Mouse (Mus musculus) liver, adult 2 months (tissue): ENCODE results near the gene Dennd6b. TPM values are rescaled to one million over a fixed set of nuclear protein-coding genes. Genes with fewer than 3 reads are reported as not detected.
A peak's percentile ranks its signal among the peaks of the same experiment; 100 is the strongest.

Source experiments
- DNase-seq: peaks from one replicate; pipeline ENCODE4 v3.0.0-alpha.2; 2011; ENCODE audit warnings: low read depth, low spot score; ENCODE audit errors: extremely low read depth
- H3K27ac ChIP-seq: fragments of 200-500 bp; replicated peaks from 2 replicates; pipeline ENCODE4 v1.5.1; 2012; ENCODE audit warnings: low read depth, mild to moderate bottlenecking, control low read depth, inconsistent platforms, low read length; ENCODE audit not compliant: insufficient read depth
- H3K27me3 ChIP-seq: fragments of 200-500 bp; 2 replicates; pipeline ENCODE4 v1.6.1; 2012; ENCODE audit warnings: mild to moderate bottlenecking, moderate library complexity, low read length, inconsistent platforms; ENCODE audit not compliant: control insufficient read depth, insufficient read depth
- H3K36me3 ChIP-seq: fragments of 200-500 bp; 2 replicates; pipeline ENCODE4 v1.6.1; 2012; ENCODE audit warnings: low read length, inconsistent platforms; ENCODE audit not compliant: control insufficient read depth, insufficient read depth
- H3K4me1 ChIP-seq: fragments of 200-500 bp; 2 replicates; pipeline ENCODE4 v1.6.1; 2011; ENCODE audit warnings: low read length; ENCODE audit not compliant: control insufficient read depth, insufficient read depth
- H3K4me3 ChIP-seq: fragments of 200-500 bp; 2 replicates; pipeline ENCODE4 v1.5.1; 2011; ENCODE audit warnings: low read depth, mild to moderate bottlenecking, control low read depth, low read length, moderate library complexity; ENCODE audit not compliant: insufficient read depth
- H3K79me2 ChIP-seq: fragments of 200-500 bp; 2 replicates; pipeline ENCODE4 v1.6.1; 2012; ENCODE audit warnings: inconsistent platforms, mild to moderate bottlenecking, low read length, moderate library complexity; ENCODE audit not compliant: control insufficient read depth, insufficient read depth
- H3K9ac ChIP-seq: fragments of 200-500 bp; 2 replicates; pipeline ENCODE4 v1.6.1; 2012; ENCODE audit warnings: low read depth, mild to moderate bottlenecking, control low read depth, inconsistent platforms, low read length
- CTCF ChIP-seq: fragments of 200-500 bp; IDR thresholded peaks from 2 replicates; pipeline ENCODE4 v1.5.1; 2011; ENCODE audit warnings: low read depth, low read length, control low read depth
- POLR2A ChIP-seq: fragments of 200-500 bp; IDR thresholded peaks from 2 replicates; pipeline ENCODE4 v1.6.1; 2011; ENCODE audit warnings: low read length, control low read depth; ENCODE audit not compliant: insufficient read depth; ENCODE audit errors: extremely low read depth
- WGBS: fragments of 180-500 bp; shearing (Covaris S2); methylation state at CpG from one replicate; pipeline ENCODE4 v1.1.7; 2018; 5-methylcytosine and 5-hydroxymethylcytosine counted together
- polyA plus RNA-seq: library from polyadenylated mRNA; depleted of rRNA; stranded (reverse); fragments of >200 nt; gene quantifications from 2 replicates; pipeline ENCODE4 v1.2.3, GENCODE M21; 2012
- total RNA-seq: library from RNA; depleted of rRNA; stranded (reverse); fragments of >200 nt; gene quantifications from 2 replicates; pipeline ENCODE4 v1.2.3, GENCODE M21; 2014

Dennd6b gene
- total and polyA plus RNA-seq, 2 experiments: 3.4 to 10.0 TPM

GRCm38 (mm10) chr15:89177576-89178259 lies 18.6 kb downstream of the Dennd6b start:
- peaks cover 44% of the 10 kb centered on the region for H3K4me1 ChIP-seq
- no peaks in the 10 kb centered on the region for H3K36me3 ChIP-seq
- H3K9ac ChIP-seq: peak overlapping the region; percentile 87
- H3K4me3 ChIP-seq: peak overlapping the region; percentile 13; the same call in 1 of the 2 replicates
- WGBS: 24% methylated on average over 4 of the region's 4 CpGs
- DNase-seq: peak; percentile 85
- peak overlapping the region; percentile 99 for H3K27ac ChIP-seq
- no peaks in the 10 kb centered on the region for H3K27me3 ChIP-seq
- no peak for TF ChIP-seq CTCF
- TF ChIP-seq POLR2A: no peak
- peaks cover 47% of the 10 kb centered on the region for H3K79me2 ChIP-seq

- H3K36me3 ChIP-seq: no peaks in the 10 kb centered on the region
- peaks cover 52% of the 10 kb centered on the region for H3K79me2 ChIP-seq
- peak overlapping the region; percentile 65 for H3K9ac ChIP-seq
- peak; percentile 75 for DNase-seq
- H3K4me1 ChIP-seq: peaks cover 47% of the 10 kb centered on the region
- H3K27ac ChIP-seq: peak overlapping the region; percentile 99
- WGBS: 0% methylated on average over 5 of the region's 5 CpGs
- no peaks in the 10 kb centered on the region for H3K27me3 ChIP-seq
- peak overlapping the region; percentile 13 for H3K4me3 ChIP-seq
- TF ChIP-seq POLR2A (no peak), CTCF (no peak)
Measured at GRCm38 (mm10) chr15:89177121-89177520, 19.2 kb downstream of the Dennd6b start.

GRCm38 (mm10) chr15:89175411-89176155 lies 20.7 kb downstream of the Dennd6b start:
- DNase-seq: no peak
- TF ChIP-seq CTCF (no peak), POLR2A (no peak)
- peaks cover 56% of the 10 kb centered on the region for H3K4me1 ChIP-seq
- H3K27me3 ChIP-seq: no peaks in the 10 kb centered on the region
- H3K79me2 ChIP-seq: peaks cover 60% of the 10 kb centered on the region
- H3K4me3 ChIP-seq: no peak overlapping the region
- peak overlapping the region; percentile 99 for H3K27ac ChIP-seq
- WGBS: 71% methylated on average over 13 of the region's 13 CpGs
- no peaks in the 10 kb centered on the region for H3K36me3 ChIP-seq
- H3K9ac ChIP-seq: 0 out of 2 replicates have a peak overlapping the region, but pooled peaks have one; percentile 4

- Histone ChIP-seq H3K4me1 (peaks cover 60% of the 10 kb centered on the region), H3K27ac (peak overlapping the region; percentile 93), H3K27me3 (no peaks in the 10 kb centered on the region), H3K9ac (no peak overlapping the region), H3K36me3 (no peaks in the 10 kb centered on the region), H3K4me3 (no peak overlapping the region), H3K79me2 (peaks cover 54% of the 10 kb centered on the region)
- TF ChIP-seq CTCF: no peak
- TF ChIP-seq POLR2A: no peak
- 47% methylated on average over 11 of the region's 11 CpGs for WGBS
- peak; percentile 22 for DNase-seq
Measured at GRCm38 (mm10) chr15:89174889-89175339, 21.4 kb downstream of the Dennd6b start.

- no peaks in the 10 kb centered on the region for H3K27me3 ChIP-seq
- H3K4me3 ChIP-seq: peak overlapping the region; percentile 76
- peaks cover 60% of the 10 kb centered on the region for H3K79me2 ChIP-seq
- TF ChIP-seq POLR2A: peak; percentile 55; the same call in 1 of the 2 replicates
- TF ChIP-seq CTCF: no peak
- peaks cover 68% of the 10 kb centered on the region for H3K4me1 ChIP-seq
- peak overlapping the region; percentile 87 for H3K9ac ChIP-seq
- 1% methylated on average over 15 of the region's 15 CpGs for WGBS
- peak; percentile 84 for DNase-seq
- no peaks in the 10 kb centered on the region for H3K36me3 ChIP-seq
- peak overlapping the region; percentile 93 for H3K27ac ChIP-seq
Measured at GRCm38 (mm10) chr15:89173906-89174214, 22.4 kb downstream of the Dennd6b start.
